Mouse (Mus musculus) forebrain, embryonic 16.5 days (tissue): Measurements from ENCODE around the gene Dtx3. TPM values are rescaled to one million over a fixed set of nuclear protein-coding genes. Genes with fewer than 3 reads are reported as not detected.

Experiments used
- ATAC-seq: fragments of 200-750 bp; cut with Nextera tagmentation; 2 replicates; pipeline ENCODE4 v1.8.0; 2017; ENCODE audit warnings: mild to moderate bottlenecking, moderate library complexity
- H3K27ac ChIP-seq: fragments of 300-500 bp; sonication (generic); 2 replicates; pipeline ENCODE4 v1.5.1; 2014; ENCODE audit warnings: low read length, control low read depth
- H3K27me3 ChIP-seq: fragments of 300-500 bp; sonication (generic); replicated peaks from 2 replicates; pipeline ENCODE4 v1.6.1; 2014; ENCODE audit warnings: low read length; ENCODE audit not compliant: control insufficient read depth, insufficient read depth
- H3K36me3 ChIP-seq: fragments of 300-500 bp; sonication (generic); 2 replicates; pipeline ENCODE4 v1.6.1; 2014; ENCODE audit not compliant: control insufficient read depth, insufficient read depth
- H3K4me1 ChIP-seq: fragments of 300-500 bp; sonication (generic); replicated peaks from 2 replicates; pipeline ENCODE4 v1.6.1; 2014; ENCODE audit warnings: low read length; ENCODE audit not compliant: control insufficient read depth, insufficient read depth
- H3K4me2 ChIP-seq: fragments of 300-500 bp; sonication (generic); 2 replicates; pipeline ENCODE4 v1.6.1; 2014; ENCODE audit warnings: mild to moderate bottlenecking, low read length, control low read depth
- H3K4me3 ChIP-seq: fragments of 300-500 bp; sonication (generic); replicated peaks from 2 replicates; pipeline ENCODE4 v1.5.1; 2014; ENCODE audit warnings: mild to moderate bottlenecking, low read length, control low read depth
- H3K9ac ChIP-seq: fragments of 300-500 bp; sonication (generic); replicated peaks from 2 replicates; pipeline ENCODE4 v1.6.1; 2014; ENCODE audit warnings: low read depth, low read length, control low read depth
- H3K9me3 ChIP-seq: fragments of 300-500 bp; sonication (generic); 2 replicates; pipeline ENCODE4 v1.6.1; 2016; ENCODE audit warnings: low read length; ENCODE audit not compliant: control insufficient read depth
- WGBS: fragments of 180-500 bp; shearing (Covaris S2); extraction: QIAGEN DNeasy Blood & Tissue Kit; methylation state at CpG from one replicate; pipeline ENCODE4 v1.1.7; 2014; 5-methylcytosine and 5-hydroxymethylcytosine counted together
- polyA plus RNA-seq: library from polyadenylated mRNA; unstranded; fragments of >200 nt; fragmentation: Nextera tagmentation; extraction: Ambion mirVana; gene quantifications from 2 replicates; pipeline ENCODE4 v1.2.1, GENCODE M21; 2015

Dtx3 gene
- polyA plus RNA-seq, 1 experiment from 2014 or later, result 224 TPM

GRCm38 (mm10) chr10:127189651-127190381 is 5.7 kb downstream of the Dtx3 start, which contains the start of gene Arhgef25:
Gene Arhgef25 (minus strand): TSS chr10:127190083.
- Histone ChIP-seq H3K4me3 (peak within 1 kb of the TSS; percentile 82), H3K4me1 (peaks cover 33% of the 10 kb centered on the region), H3K9me3 (no peaks in the 10 kb centered on the region), H3K36me3 (peaks cover 4% of the 10 kb centered on the region; the same call in 1 of the 2 replicates), H3K9ac (peak within 1 kb of the TSS; percentile 93), H3K27ac (peak within 1 kb of the TSS; percentile 88), H3K27me3 (no peaks in the 10 kb centered on the region), H3K4me2 (peak within 1 kb of the TSS; percentile 92)
- WGBS, result 3% methylated on average over 35 of the region's 35 CpGs
- no peak for ATAC-seq

DNA sequence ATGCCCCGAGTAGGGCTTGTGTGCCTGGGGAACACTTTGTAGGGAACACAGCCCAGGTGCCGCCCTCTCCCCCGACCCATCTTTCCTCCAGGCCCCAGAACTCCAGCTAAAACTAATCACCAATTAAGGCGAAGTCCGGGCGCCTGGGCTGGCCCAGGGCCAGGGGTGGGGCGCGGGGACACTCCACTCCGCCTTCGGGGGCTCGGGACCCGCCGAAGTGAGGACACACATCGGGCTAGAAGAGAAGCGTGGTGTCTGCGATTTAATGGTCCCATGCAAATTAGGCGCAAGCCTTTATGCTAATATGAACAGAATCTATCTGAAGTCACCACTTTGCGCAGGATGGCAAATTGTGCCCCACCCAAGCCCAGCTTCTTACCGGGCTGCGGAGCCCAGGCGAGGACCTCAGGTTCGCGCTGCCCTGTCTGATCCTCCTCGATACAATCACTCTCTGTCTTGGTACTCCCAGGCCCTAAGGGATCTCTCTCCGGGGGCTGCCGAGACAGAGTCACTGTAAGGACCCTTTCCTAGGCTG is 6.3 kb downstream of the Dtx3 start:
- H3K9me3 ChIP-seq, result no peaks in the 10 kb centered on the region
- peaks cover 4% of the 10 kb centered on the region; the same call in 1 of the 2 replicates for H3K36me3 ChIP-seq
- peak; percentile 30 for ATAC-seq
- H3K4me3 ChIP-seq, result peak overlapping the region; percentile 82
- peak overlapping the region; percentile 88 for H3K27ac ChIP-seq
- peak overlapping the region; percentile 92 for H3K4me2 ChIP-seq
- H3K4me1 ChIP-seq, result peaks cover 28% of the 10 kb centered on the region
- no peaks in the 10 kb centered on the region for H3K27me3 ChIP-seq
- peak overlapping the region; percentile 93 for H3K9ac ChIP-seq
- WGBS, result under 1% methylated on average over 26 of the region's 26 CpGs

DNA sequence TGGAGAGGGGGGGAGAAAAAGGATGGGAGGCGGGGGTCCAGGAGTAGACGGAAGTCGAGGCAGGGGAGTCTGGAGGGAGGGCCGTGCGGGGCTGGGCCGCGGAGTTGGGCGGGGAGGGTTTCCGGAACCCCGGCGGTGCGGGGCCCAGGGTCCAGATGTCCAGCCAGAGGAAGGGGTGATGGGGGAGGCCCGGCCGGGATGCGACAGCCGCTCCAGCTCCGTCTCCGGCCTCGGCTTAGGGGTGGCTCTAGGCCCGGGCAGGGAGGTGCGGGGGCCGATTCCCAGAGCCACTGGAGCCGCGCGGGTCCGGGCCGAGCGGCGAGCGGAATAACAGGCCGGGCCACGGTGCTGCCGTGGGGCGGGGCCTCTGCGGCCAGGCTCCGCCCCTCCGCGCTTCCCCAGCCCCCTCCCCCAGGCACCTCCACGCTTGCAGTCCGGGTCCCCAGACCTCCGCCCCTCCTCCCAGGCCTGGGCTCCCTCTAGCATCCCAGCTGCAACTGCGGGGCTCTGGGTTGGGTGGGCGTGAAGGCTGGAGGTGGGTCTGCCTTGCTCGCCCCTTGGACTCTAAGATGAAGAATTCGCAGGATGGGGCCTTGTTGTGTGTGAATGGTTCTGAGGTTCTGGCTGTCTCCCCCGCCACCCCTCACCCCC is 6.9 kb downstream of the Dtx3 start:
- Histone ChIP-seq H3K27ac (peak overlapping the region; percentile 88), H3K4me3 (peak overlapping the region; percentile 82), H3K4me2 (peak overlapping the region; percentile 92), H3K9me3 (no peaks in the 10 kb centered on the region), H3K9ac (peak overlapping the region; percentile 93), H3K27me3 (no peaks in the 10 kb centered on the region), H3K4me1 (peaks cover 33% of the 10 kb centered on the region), H3K36me3 (peaks cover 4% of the 10 kb centered on the region; the same call in 1 of the 2 replicates)
- ATAC-seq, result peak; percentile 79
- under 1% methylated on average over 42 of the region's 46 CpGs for WGBS

- ATAC-seq, result no peak
- Histone ChIP-seq H3K27me3 (no peaks in the 10 kb centered on the region), H3K27ac (peak overlapping the region; percentile 88), H3K36me3 (peaks cover 4% of the 10 kb centered on the region; the same call in 1 of the 2 replicates), H3K9ac (peak overlapping the region; percentile 93), H3K4me1 (peaks cover 33% of the 10 kb centered on the region), H3K9me3 (no peaks in the 10 kb centered on the region), H3K4me3 (peak overlapping the region; percentile 82), H3K4me2 (peak overlapping the region; percentile 92)
- WGBS, result 2% methylated on average over 20 of the region's 21 CpGs
Observed at GRCm38 (mm10) chr10:127188079-127188453, 7.5 kb downstream of the Dtx3 start.

- Histone ChIP-seq H3K4me1 (peaks cover 33% of the 10 kb centered on the region), H3K27ac (peak overlapping the region; percentile 88), H3K9ac (peak overlapping the region; percentile 93), H3K27me3 (no peaks in the 10 kb centered on the region), H3K4me2 (peak overlapping the region; percentile 92), H3K36me3 (peaks cover 4% of the 10 kb centered on the region; the same call in 1 of the 2 replicates), H3K9me3 (no peaks in the 10 kb centered on the region), H3K4me3 (peak overlapping the region; percentile 82)
- ATAC-seq, result peak; percentile 57
- WGBS, result 30% methylated on average over 10 of the region's 10 CpGs
Observed at GRCm38 (mm10) chr10:127187371-127188078, 8.0 kb downstream of the Dtx3 start.

- Histone ChIP-seq H3K36me3 (peaks cover 4% of the 10 kb centered on the region; the same call in 1 of the 2 replicates), H3K9me3 (no peaks in the 10 kb centered on the region), H3K4me2 (no peak overlapping the region), H3K9ac (no peak overlapping the region), H3K4me1 (peaks cover 33% of the 10 kb centered on the region), H3K27me3 (no peaks in the 10 kb centered on the region), H3K4me3 (no peak overlapping the region), H3K27ac (no peak overlapping the region)
- no peak for ATAC-seq
- 82% methylated on average over 1 of the region's 1 CpGs for WGBS
Observed at GRCm38 (mm10) chr10:127186451-127186850, 9.1 kb downstream of the Dtx3 start.

DNA sequence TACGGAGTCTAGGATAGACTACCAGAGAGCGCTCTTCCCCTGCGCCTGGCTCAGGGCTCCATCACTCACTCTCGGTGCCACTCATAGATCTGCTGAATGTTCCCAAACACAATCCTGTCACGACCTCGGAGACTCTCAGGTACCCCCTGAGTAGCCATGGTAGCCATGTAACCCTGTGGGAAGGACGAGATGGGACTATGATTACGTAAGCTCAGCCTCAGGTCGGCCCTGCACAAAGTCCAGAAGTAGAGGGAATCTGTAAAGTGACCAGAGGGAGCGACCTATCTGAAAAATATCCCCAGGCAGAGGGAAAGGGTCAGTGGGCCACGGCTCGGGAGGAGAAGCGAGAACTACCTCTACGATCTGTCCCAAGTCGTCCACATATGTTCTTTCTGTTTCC is 10.0 kb downstream of the Dtx3 start:
- ATAC-seq, result no peak
- no peak overlapping the region for H3K4me3 ChIP-seq
- H3K4me1 ChIP-seq, result peaks cover 34% of the 10 kb centered on the region
- no peak overlapping the region for H3K4me2 ChIP-seq
- no peak overlapping the region for H3K27ac ChIP-seq
- H3K27me3 ChIP-seq, result peaks cover under 1% of the 10 kb centered on the region; the same call in 1 of the 2 replicates
- 85% methylated on average over 15 of the region's 15 CpGs for WGBS
- no peak overlapping the region for H3K9ac ChIP-seq
- peaks cover 4% of the 10 kb centered on the region; the same call in 1 of the 2 replicates for H3K36me3 ChIP-seq
- H3K9me3 ChIP-seq, result no peaks in the 10 kb centered on the region

GRCm38 (mm10) chr10:127185101-127185500 is 10.4 kb downstream of the Dtx3 start:
- H3K4me1 ChIP-seq, result peaks cover 37% of the 10 kb centered on the region
- peaks cover 3% of the 10 kb centered on the region; the same call in 1 of the 2 replicates for H3K27me3 ChIP-seq
- 72% methylated on average over 9 of the region's 9 CpGs for WGBS
- H3K4me2 ChIP-seq, result no peak overlapping the region
- H3K9ac ChIP-seq, result no peak overlapping the region
- no peak for ATAC-seq
- H3K36me3 ChIP-seq, result peaks cover 4% of the 10 kb centered on the region; the same call in 1 of the 2 replicates
- H3K9me3 ChIP-seq, result no peaks in the 10 kb centered on the region
- no peak overlapping the region for H3K27ac ChIP-seq
- H3K4me3 ChIP-seq, result no peak overlapping the region
